Mouse (Mus musculus) heart, embryonic 10.5 days (tissue): ENCODE measurements around the gene Doc2g. TPM values are rescaled to one million over a fixed set of nuclear protein-coding genes. Genes with fewer than 3 reads are reported as not detected.
"Not testable (repeated sequence)": the region's sequence is repeated elsewhere in the genome, so short reads cannot be mapped to it uniquely, and the experiment has no call there.

Experiments used
- DNase-seq: peaks from one replicate; pipeline ENCODE4 v3.0.0-alpha.2; 2017; ENCODE audit warnings: low spot score
- H3K27ac ChIP-seq: fragments of 300-500 bp; sonication (generic); 2 replicates; pipeline ENCODE4 v1.5.1; 2016; ENCODE audit warnings: mild to moderate bottlenecking
- H3K27me3 ChIP-seq: fragments of 300-500 bp; sonication (generic); 2 replicates; pipeline ENCODE4 v1.6.1; 2016; ENCODE audit warnings: mild to moderate bottlenecking; ENCODE audit not compliant: poor library complexity, insufficient read depth, severe bottlenecking
- H3K36me3 ChIP-seq: fragments of 300-500 bp; sonication (generic); 2 replicates; pipeline ENCODE4 v1.6.1; 2016; ENCODE audit warnings: mild to moderate bottlenecking, moderate library complexity
- H3K4me1 ChIP-seq: fragments of 300-500 bp; sonication (generic); 2 replicates; pipeline ENCODE4 v1.6.1; 2016; ENCODE audit warnings: mild to moderate bottlenecking
- H3K4me3 ChIP-seq: fragments of 300-500 bp; sonication (generic); 2 replicates; pipeline ENCODE4 v1.5.1; 2016; ENCODE audit warnings: mild to moderate bottlenecking, moderate library complexity
- H3K9me3 ChIP-seq: fragments of 300-500 bp; sonication (generic); 2 replicates; pipeline ENCODE4 v1.6.1; 2016; ENCODE audit warnings: mild to moderate bottlenecking, moderate library complexity
- WGBS: fragments of 180-500 bp; shearing (Covaris S2); methylation state at CpG from one replicate; pipeline ENCODE4 v1.1.7; 2016; 5-methylcytosine and 5-hydroxymethylcytosine counted together
- polyA plus RNA-seq: library from polyadenylated mRNA; unstranded; fragments of >200 nt; fragmentation: Nextera tagmentation; extraction: Ambion mirVana; gene quantifications from 2 replicates; pipeline ENCODE4 v1.2.1, GENCODE M21; 2016

Doc2g gene
- polyA plus RNA-seq, 1 experiment from 2014 or later, result 32.4 TPM

- no peaks in the 10 kb centered on the region for H3K9me3 ChIP-seq
- H3K36me3 ChIP-seq, result peaks cover 11% of the 10 kb centered on the region; the same call in 1 of the 2 replicates
- no peak overlapping the region for H3K27ac ChIP-seq
- no peaks in the 10 kb centered on the region for H3K27me3 ChIP-seq
- H3K4me3 ChIP-seq, result no peak overlapping the region
- H3K4me1 ChIP-seq, result peaks cover 19% of the 10 kb centered on the region
- 69% methylated on average over 3 of the region's 3 CpGs for WGBS
- no peak for DNase-seq
These were observed 30.2 kb downstream of the Doc2g start for GRCm38 (mm10) chr19:4033298-4033697.

GRCm38 (mm10) chr19:4033742-4034141 is 30.6 kb downstream of the Doc2g start:
- H3K27ac ChIP-seq, result no peak overlapping the region
- H3K27me3 ChIP-seq, result no peaks in the 10 kb centered on the region
- WGBS, result 68% methylated on average over 5 of the region's 5 CpGs
- peaks cover 19% of the 10 kb centered on the region for H3K4me1 ChIP-seq
- H3K9me3 ChIP-seq, result no peaks in the 10 kb centered on the region
- H3K4me3 ChIP-seq, result no peak overlapping the region
- DNase-seq, result no peak
- H3K36me3 ChIP-seq, result peaks cover 11% of the 10 kb centered on the region; the same call in 1 of the 2 replicates

GRCm38 (mm10) chr19:4036327-4037045 is 33.4 kb downstream of the Doc2g start:
- peaks cover 19% of the 10 kb centered on the region for H3K4me1 ChIP-seq
- H3K4me3 ChIP-seq, result no peak overlapping the region
- 82% methylated on average over 12 of the region's 12 CpGs for WGBS
- H3K27me3 ChIP-seq, result no peaks in the 10 kb centered on the region
- no peaks in the 10 kb centered on the region for H3K9me3 ChIP-seq
- DNase-seq, result no peak
- H3K36me3 ChIP-seq, result peaks cover 11% of the 10 kb centered on the region; the same call in 1 of the 2 replicates
- no peak overlapping the region for H3K27ac ChIP-seq

GRCm38 (mm10) chr19:4037154-4037787 is 34.2 kb downstream of the Doc2g start:
- Histone ChIP-seq H3K4me1 (peaks cover 25% of the 10 kb centered on the region), H3K36me3 (peaks cover 11% of the 10 kb centered on the region; the same call in 1 of the 2 replicates), H3K4me3 (peak overlapping the region; percentile 87), H3K27ac (peak overlapping the region; percentile 95)
- not testable (repeated sequence) for H3K27me3 ChIP-seq, H3K9me3 ChIP-seq, DNase-seq
- 24% methylated on average over 7 of the region's 8 CpGs for WGBS

GRCm38 (mm10) chr19:4037788-4038232 is 34.7 kb downstream of the Doc2g start, which contains the start of gene Gstp1:
Gene Gstp1 (minus strand): TSS chr19:4037985.
- no peaks in the 10 kb centered on the region for H3K9me3 ChIP-seq
- WGBS, result 0% methylated on average over 26 of the region's 26 CpGs
- H3K36me3 ChIP-seq, result peaks cover 11% of the 10 kb centered on the region; the same call in 1 of the 2 replicates
- H3K27ac ChIP-seq, result peak within 1 kb of the TSS; percentile 95
- peak within 1 kb of the TSS; percentile 87 for H3K4me3 ChIP-seq
- H3K27me3 ChIP-seq, result no peaks in the 10 kb centered on the region
- peak; percentile 96 for DNase-seq
- H3K4me1 ChIP-seq, result peaks cover 25% of the 10 kb centered on the region

GRCm38 (mm10) chr19:4040941-4041340 is 37.8 kb downstream of the Doc2g start:
- not testable (repeated sequence) for H3K9me3 ChIP-seq, H3K36me3 ChIP-seq, H3K27me3 ChIP-seq, DNase-seq, H3K27ac ChIP-seq, H3K4me3 ChIP-seq
- whole genome bisulfite sequencing, result 83% methylated on average over 5 of the region's 5 CpGs
- peaks cover 28% of the 10 kb centered on the region for H3K4me1 ChIP-seq

GRCm38 (mm10) chr19:4041500-4041899 is 38.4 kb downstream of the Doc2g start:
- H3K9me3 ChIP-seq, DNase-seq, H3K4me3 ChIP-seq, H3K36me3 ChIP-seq, H3K27me3 ChIP-seq, H3K27ac ChIP-seq: not testable (repeated sequence)
- H3K4me1 ChIP-seq, result peaks cover 25% of the 10 kb centered on the region
- 78% methylated on average over 3 of the region's 4 CpGs for WGBS

GRCm38 (mm10) chr19:4042124-4042523 is 39.0 kb downstream of the Doc2g start:
- H3K4me3 ChIP-seq, result no peak overlapping the region
- H3K4me1 ChIP-seq, result peaks cover 22% of the 10 kb centered on the region
- no peak for DNase-seq
- no peaks in the 10 kb centered on the region for H3K27me3 ChIP-seq
- H3K36me3 ChIP-seq, result no peaks in the 10 kb centered on the region
- no peaks in the 10 kb centered on the region for H3K9me3 ChIP-seq
- H3K27ac ChIP-seq, result no peak overlapping the region
- 63% methylated on average over 14 of the region's 14 CpGs for WGBS

GRCm38 (mm10) chr19:4044109-4044508 is 41.0 kb downstream of the Doc2g start:
- WGBS, result 85% methylated on average over 5 of the region's 5 CpGs
- H3K27ac ChIP-seq, H3K4me3 ChIP-seq, H3K27me3 ChIP-seq, DNase-seq, H3K9me3 ChIP-seq, H3K36me3 ChIP-seq: not testable (repeated sequence)
- H3K4me1 ChIP-seq, result 0 out of 2 replicates have a peak, but pooled peaks cover 13% of the 10 kb centered on the region

- DNase-seq, result no peak
- 0 out of 2 replicates have a peak, but pooled peaks cover 13% of the 10 kb centered on the region for H3K4me1 ChIP-seq
- WGBS, result 54% methylated on average over 16 of the region's 16 CpGs
- H3K36me3 ChIP-seq, result no peaks in the 10 kb centered on the region
- H3K27ac ChIP-seq, result no peak within 1 kb of the TSS
- no peaks in the 10 kb centered on the region for H3K9me3 ChIP-seq
- no peaks in the 10 kb centered on the region for H3K27me3 ChIP-seq
- H3K4me3 ChIP-seq, result no peak within 1 kb of the TSS
These were observed 43.1 kb downstream of the Doc2g start, which contains the start of gene Gstp2 for GRCm38 (mm10) chr19:4045966-4046865. Gene Gstp2 (minus strand): TSS chr19:4046023.

GRCm38 (mm10) chr19:4046866-4047254 is 43.7 kb downstream of the Doc2g start:
- no peak for DNase-seq
- 78% methylated on average over 8 of the region's 8 CpGs for WGBS
- H3K4me1 ChIP-seq, result 0 out of 2 replicates have a peak, but pooled peaks cover 12% of the 10 kb centered on the region
- no peaks in the 10 kb centered on the region for H3K9me3 ChIP-seq
- H3K4me3 ChIP-seq, result no peak overlapping the region
- H3K36me3 ChIP-seq, result no peaks in the 10 kb centered on the region
- H3K27me3 ChIP-seq, result no peaks in the 10 kb centered on the region
- H3K27ac ChIP-seq, result no peak overlapping the region

- Histone ChIP-seq H3K27ac (no peak overlapping the region), H3K4me3 (no peak overlapping the region), H3K9me3 (no peaks in the 10 kb centered on the region), H3K4me1 (0 out of 2 replicates have a peak, but pooled peaks cover 7% of the 10 kb centered on the region), H3K36me3 (no peaks in the 10 kb centered on the region), H3K27me3 (no peaks in the 10 kb centered on the region)
- DNase-seq, result no peak
- 21% methylated on average over 4 of the region's 4 CpGs for WGBS
These were observed 44.7 kb downstream of the Doc2g start for GRCm38 (mm10) chr19:4047859-4048258.
